Mouse (Mus musculus) liver, adult 2 months (tissue): ENCODE data around the gene Depdc5.

Experiments used
- CTCF ChIP-seq: fragments of 200-500 bp; IDR thresholded peaks from 2 replicates; pipeline ENCODE4 v1.5.1; 2011; ENCODE audit warnings: low read depth, low read length, control low read depth
- POLR2A ChIP-seq: fragments of 200-500 bp; IDR thresholded peaks from 2 replicates; pipeline ENCODE4 v1.6.1; 2011; ENCODE audit warnings: low read length, control low read depth; ENCODE audit not compliant: insufficient read depth; ENCODE audit errors: extremely low read depth

DNA sequence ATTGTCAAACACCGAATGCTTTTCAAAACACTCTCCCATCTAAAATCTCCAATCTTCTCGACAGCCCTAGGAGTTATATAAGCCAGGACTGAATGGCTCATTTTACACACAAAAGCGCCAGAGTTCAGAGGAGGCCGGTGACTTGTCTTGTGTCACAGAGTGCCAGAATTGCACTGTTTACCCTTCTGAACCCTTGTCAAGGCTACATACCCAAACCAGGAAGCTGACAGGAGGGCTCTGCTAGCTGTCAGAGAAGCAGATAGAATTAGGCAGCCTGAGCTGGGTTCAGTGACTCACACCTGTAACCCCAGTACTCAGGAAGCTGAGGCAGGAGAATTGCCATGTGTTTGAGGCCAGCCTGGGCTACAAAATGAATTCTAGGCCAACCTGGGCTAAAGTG is 143.9 kb downstream of the Depdc5 start:
- TF ChIP-seq CTCF (no peak), POLR2A (no peak)
